Mouse (Mus musculus) heart, postnatal 14 days (tissue): ENCODE measurements around the gene Arid5a. TPM values are rescaled to one million over a fixed set of nuclear protein-coding genes. Genes with fewer than 3 reads are reported as not detected.

Experiments used
- DNase-seq, 2 experiments: peaks; one replicate each; pipeline ENCODE4 v3.0.0; 2021 to 2022
- intact Hi-C: fragments of 180-260 bp; cut with DNase I; formaldehyde crosslinking; loops from one replicate; pipeline ENCODE4 v1.15.1; 2025
- total RNA-seq, 2 experiments: library from RNA; stranded (reverse); gene quantifications; 2 replicates each; pipeline ENCODE4 v1.2.3; 2021

Arid5a gene
- total RNA-seq, 2 experiments from 2014 or later = 9.1 to 11.4 TPM

- intact Hi-C loops = no loop called here
- no peak for DNase-seq
Measured at GRCm38 (mm10) chr1:36315776-36316100, 8.2 kb downstream of the Arid5a start.

GRCm38 (mm10) chr1:36321164-36321563, 13.6 kb downstream of the Arid5a start:
- no peak for DNase-seq
- intact Hi-C loops = no loop called here

- intact Hi-C loops = loop anchor here (2.0 kb wide), 1 partner anchor 179 kb away; no protein-coding TSS in a partner anchor
- no peak for DNase-seq
Measured at GRCm38 (mm10) chr1:36321829-36322573, 14.5 kb downstream of the Arid5a start.

GRCm38 (mm10) chr1:36323076-36323475, 15.5 kb downstream of the Arid5a start:
- intact Hi-C loops = loop anchor here (2.0 kb wide), 1 partner anchor 178 kb away; no protein-coding TSS in a partner anchor
- no peak for DNase-seq

GRCm38 (mm10) chr1:36323746-36324448, 16.4 kb downstream of the Arid5a start:
- intact Hi-C loops = loop anchor here (2.0 kb wide), 2 partner anchors 169 to 177 kb away; no protein-coding TSS in a partner anchor

GRCm38 (mm10) chr1:36325900-36326321, 18.4 kb downstream of the Arid5a start:
- intact Hi-C loops = loop anchor here (2.0 kb wide), 1 partner anchor 167 kb away; no protein-coding TSS in a partner anchor
- no peak for DNase-seq

More at GRCm38 (mm10) chr1:36323746-36324448, 16.4 kb downstream of the Arid5a start:
- peak; percentile 50 to 65 for DNase-seq

GRCm38 (mm10) chr1:36326815-36327214, 19.3 kb downstream of the Arid5a start:
- DNase-seq = no peak
- intact Hi-C loops = no loop called here

- intact Hi-C loops = loop anchor here (10.0 kb wide), 1 partner anchor 353 kb away; the partner anchor contains the start of gene Fam178b
- no peak for DNase-seq
Measured at GRCm38 (mm10) chr1:36331743-36332142, 24.2 kb downstream of the Arid5a start.

GRCm38 (mm10) chr1:36332955-36333887, 25.7 kb downstream of the Arid5a start:
- intact Hi-C loops = loop anchor here (10.0 kb wide), 1 partner anchor 352 kb away; the partner anchor contains the start of gene Fam178b
- no peak for DNase-seq

GRCm38 (mm10) chr1:36342547-36342946, 35.0 kb downstream of the Arid5a start:
- intact Hi-C loops = no loop called here
- DNase-seq = no peak

GRCm38 (mm10) chr1:36352351-36352750, 44.8 kb downstream of the Arid5a start:
- intact Hi-C loops = no loop called here
- DNase-seq = no peak

- no peak for DNase-seq
- intact Hi-C loops = no loop called here
Measured at GRCm38 (mm10) chr1:36356955-36357695, 49.6 kb downstream of the Arid5a start.

- no peak for DNase-seq
- intact Hi-C loops = loop anchor here (2.0 to 5.0 kb wide), 2 partner anchors 105 to 125 kb away; no protein-coding TSS in a partner anchor
Measured at GRCm38 (mm10) chr1:36367698-36368097, 60.2 kb downstream of the Arid5a start.

- DNase-seq = peak; percentile 11 to 77
- intact Hi-C loops = loop anchor here (2.0 to 5.0 kb wide), 2 partner anchors 104 to 124 kb away; no protein-coding TSS in a partner anchor
Measured at GRCm38 (mm10) chr1:36368112-36368968, 60.8 kb downstream of the Arid5a start.

- DNase-seq = peak; percentile 94 to 96
- intact Hi-C loops = loop anchor here (2.0 to 5.0 kb wide), 2 partner anchors 104 to 123 kb away; no protein-coding TSS in a partner anchor
Measured at GRCm38 (mm10) chr1:36368969-36369645, 61.6 kb downstream of the Arid5a start, which contains the start of gene Kansl3. TSS of gene Kansl3 (minus strand) at chr1:36369181.

GRCm38 (mm10) chr1:36370918-36371317, 63.4 kb downstream of the Arid5a start:
- no peak for DNase-seq
- intact Hi-C loops = no loop called here

- intact Hi-C loops = no loop called here
Measured at GRCm38 (mm10) chr1:36371934-36372845, 64.7 kb downstream of the Arid5a start, which contains the start of gene Fer1l5. TSS of gene Fer1l5 (plus strand) at chr1:36372291.

More at GRCm38 (mm10) chr1:36371934-36372845, 64.7 kb downstream of the Arid5a start, which contains the start of gene Fer1l5:
- DNase-seq = no peak
